Mouse (Mus musculus) bone marrow macrophage, adult 2 months (primary cell): ENCODE data around the gene Srcin1.

Experiments used
- CTCF ChIP-seq: IDR thresholded peaks from 2 replicates; pipeline ENCODE4 v1.5.1; 2012; ENCODE audit warnings: low read depth, mild to moderate bottlenecking, low read length, moderate library complexity
- POLR2A ChIP-seq: IDR thresholded peaks from 2 replicates; pipeline ENCODE4 v1.6.1; 2012; ENCODE audit warnings: mild to moderate bottlenecking, low read depth, low read length, borderline replicate concordance

GRCm38 (mm10) chr11:97530069-97530468, 45.9 kb downstream of the Srcin1 start:
- TF ChIP-seq CTCF: no peak
- no peak for TF ChIP-seq POLR2A
